Comparison of ENCODE assay signal across 14 mouse cellular contexts in genomic region chr10:117947911-117948310, GRCm38 (mm10).
DNase-seq lines count a peak whose midpoint lies in the region; ATAC-seq and TF ChIP-seq lines count a peak whose summit lies in the region.
"Had no signal": no experiment of that assay in that cellular context is flagged by ENCODE, and none has a peak within 500 bp of the region (broad histone marks: within the 10 kb centered on the region; RNA-seq: fewer than 3 reads in every experiment).

No protein-coding gene starts in this region.

- no peak for TF ChIP-seq EP300 in lung, postnatal 0 days (IDR thresholded peaks at IDR 0.05)

- no peak for ATAC-seq in lung, postnatal 0 days

- DNase-seq in heart, embryonic 10.5 days (ENCODE audit: low spot score), result no peak
- DNase-seq in heart, postnatal 36 days, result no peak
- peak; percentile 12 for DNase-seq in lung, postnatal 36 days
- no peak for DNase-seq in lung, postnatal 0 days (ENCODE audit: low spot score)
- DNase-seq in limb, embryonic 10.5 days (ENCODE audit: low spot score), result no peak
- DNase-seq in thymus, postnatal 36 days, result peak; percentile 34 to 35
- no peak for DNase-seq in midbrain, embryonic 10.5 days (ENCODE audit: low spot score)
- DNase-seq in retina, embryonic 14.5 days (ENCODE audit: low spot score), result no peak
- DNase-seq: adrenal gland, postnatal 14 days; cerebellum, adult 11 months; kidney, postnatal 25 days had no signal

- no peak for TF ChIP-seq CTCF in lung, postnatal 0 days (IDR thresholded peaks at IDR 0.05)

- H3K9me3 ChIP-seq in heart, embryonic 10.5 days, result no peaks in the 10 kb centered on the region
- H3K9me3 ChIP-seq in lung, postnatal 0 days (ENCODE audit: low read length), result no peaks in the 10 kb centered on the region
- no peaks in the 10 kb centered on the region for H3K9me3 ChIP-seq in limb, embryonic 10.5 days (replicated peaks)
- H3K9me3 ChIP-seq in midbrain, embryonic 10.5 days (replicated peaks), result no peaks in the 10 kb centered on the region

- WGBS in heart, embryonic 10.5 days, result 73% methylated on average over 7 of the region's 7 CpGs
- WGBS in lung, postnatal 0 days, result 78% methylated on average over 7 of the region's 7 CpGs
- 76% methylated on average over 7 of the region's 7 CpGs for WGBS in limb, embryonic 10.5 days
- 94% methylated on average over 7 of the region's 7 CpGs for WGBS in midbrain, embryonic 10.5 days

- H3K9ac ChIP-seq in lung, postnatal 0 days (replicated peaks; ENCODE audit: low read depth), result no peak overlapping the region
- H3K9ac ChIP-seq: hindbrain, embryonic 14.5 days; liver, embryonic 14.5 days had no signal

- H3K4me2 ChIP-seq in lung, postnatal 0 days (replicated peaks; ENCODE audit: low read depth, low read length), result no peak overlapping the region
- H3K4me2 ChIP-seq: hindbrain, embryonic 14.5 days; midbrain, embryonic 11.5 days had no signal

- intact Hi-C loops in heart, postnatal 36 days (cut with DNase I), result no loop called here

- H3K4me3 ChIP-seq in heart, embryonic 10.5 days, result no peak overlapping the region; the same call in 1 of the 2 replicates
- H3K4me3 ChIP-seq in lung, postnatal 0 days (ENCODE audit: low read depth, low read length), result no peak overlapping the region
- no peak overlapping the region; the same call in 1 of the 2 replicates for H3K4me3 ChIP-seq in limb, embryonic 10.5 days
- no peak overlapping the region for H3K4me3 ChIP-seq in midbrain, embryonic 10.5 days

- H3K4me1 ChIP-seq in heart, embryonic 10.5 days, result peaks cover 15% of the 10 kb centered on the region; the same call in 1 of the 2 replicates
- no peaks in the 10 kb centered on the region for H3K4me1 ChIP-seq in lung, postnatal 0 days (ENCODE audit: insufficient read depth, low read depth, low read length)
- peaks cover 39% of the 10 kb centered on the region for H3K4me1 ChIP-seq in limb, embryonic 10.5 days
- no peaks in the 10 kb centered on the region for H3K4me1 ChIP-seq in midbrain, embryonic 10.5 days

- H3K27me3 ChIP-seq in heart, embryonic 10.5 days (ENCODE audit: insufficient read depth, poor library complexity, severe bottlenecking), result no peaks in the 10 kb centered on the region
- no peaks in the 10 kb centered on the region for H3K27me3 ChIP-seq in lung, postnatal 0 days (replicated peaks; ENCODE audit: insufficient read depth, low read length)
- H3K27me3 ChIP-seq in limb, embryonic 10.5 days (ENCODE audit: low read depth, poor library complexity, severe bottlenecking), result no peaks in the 10 kb centered on the region
- no peaks in the 10 kb centered on the region for H3K27me3 ChIP-seq in midbrain, embryonic 10.5 days (ENCODE audit: low read depth, poor library complexity, severe bottlenecking)

- no peaks in the 10 kb centered on the region for H3K36me3 ChIP-seq in heart, embryonic 10.5 days
- no peaks in the 10 kb centered on the region for H3K36me3 ChIP-seq in lung, postnatal 0 days (ENCODE audit: insufficient read depth, low read length)
- no peaks in the 10 kb centered on the region for H3K36me3 ChIP-seq in limb, embryonic 10.5 days
- H3K36me3 ChIP-seq in midbrain, embryonic 10.5 days, result no peaks in the 10 kb centered on the region

- peak overlapping the region; percentile 62; the same call in 1 of the 2 replicates for H3K27ac ChIP-seq in heart, embryonic 10.5 days
- H3K27ac ChIP-seq in lung, postnatal 0 days (ENCODE audit: low read length), result no peak overlapping the region
- H3K27ac ChIP-seq in limb, embryonic 10.5 days, result 0 out of 2 replicates have a peak overlapping the region, but pooled peaks have one; percentile 19
- no peak overlapping the region for H3K27ac ChIP-seq in midbrain, embryonic 10.5 days (replicated peaks)
- H3K27ac ChIP-seq: hindbrain, embryonic 14.5 days; liver, embryonic 14.5 days had no signal

Comparison
In these comparisons a context has a peak if more than half of its experiments do, and no peak if none do; other contexts are left out.
1. DNase-seq: peak in lung, postnatal 36 days (single experiment) and thymus, postnatal 36 days (2 of 2); none in heart, embryonic 10.5 days (single experiment), heart, postnatal 36 days (0 of 2), lung, postnatal 0 days (single experiment), limb, embryonic 10.5 days (single experiment), midbrain, embryonic 10.5 days (single experiment) and retina, embryonic 14.5 days (single experiment).
2. H3K27ac ChIP-seq: peak in heart, embryonic 10.5 days (single experiment) and limb, embryonic 10.5 days (single experiment); none in lung, postnatal 0 days (single experiment) and midbrain, embryonic 10.5 days (single experiment).